Mouse (Mus musculus) MEL (cell line): ENCODE results near the gene Cnn2. TPM values are rescaled to one million over a fixed set of nuclear protein-coding genes. Genes with fewer than 3 reads are reported as not detected.

Experiments
- DNase-seq: peaks from one replicate; pipeline ENCODE4 v3.0.0; 2011; ENCODE audit warnings: low read depth, low spot score
- H3K27ac ChIP-seq: 2 replicates; pipeline ENCODE4 v1.5.1; 2012; ENCODE audit warnings: low read depth, mild to moderate bottlenecking, control low read depth, low read length, moderate library complexity; ENCODE audit not compliant: control insufficient read depth
- H3K27me3 ChIP-seq, 2 experiments: fragments of 150-350 bp in 1 of 2; sonication (generic) in 1 of 2; 2 replicates each; pipeline ENCODE4 v1.6.1; 2012; ENCODE audit warnings: low read length in 2 of 2, mild to moderate bottlenecking in 2 of 2, improper control_type of control experiment in 1 of 2, moderate library complexity in 1 of 2; ENCODE audit not compliant: insufficient read depth in 2 of 2, control insufficient read depth in 1 of 2
- H3K36me3 ChIP-seq, 2 experiments: 2 replicates each; pipeline ENCODE4 v1.6.1; 2012 to 2014; ENCODE audit warnings: low read length in 2 of 2, improper control_type of control experiment in 1 of 2, inconsistent platforms in 1 of 2, mild to moderate bottlenecking in 1 of 2; ENCODE audit not compliant: insufficient read depth in 2 of 2, control insufficient read depth in 1 of 2
- H3K4me1 ChIP-seq, 2 experiments: fragments of 150-350 bp in 1 of 2; sonication (generic) in 1 of 2; 2 replicates each; pipeline ENCODE4 v1.6.1; 2012; ENCODE audit warnings: low read length in 2 of 2, improper control_type of control experiment in 1 of 2, mild to moderate bottlenecking in 1 of 2; ENCODE audit not compliant: insufficient read depth in 2 of 2, control insufficient read depth in 1 of 2
- H3K4me3 ChIP-seq, 2 experiments: fragments of 150-350 bp in 1 of 2; sonication (generic) in 1 of 2; 2 replicates each; pipeline ENCODE4 v1.5.1; 2012; ENCODE audit warnings: low read depth in 2 of 2, low read length in 2 of 2, mild to moderate bottlenecking in 2 of 2, moderate library complexity in 2 of 2, control low read depth in 1 of 2, improper control_type of control experiment in 1 of 2; ENCODE audit not compliant: control insufficient read depth in 1 of 2, insufficient read depth in 1 of 2
- H3K79me2 ChIP-seq: 2 replicates; pipeline ENCODE4 v1.6.1; 2012; ENCODE audit warnings: mild to moderate bottlenecking, low read length, moderate library complexity; ENCODE audit not compliant: control insufficient read depth, poor library complexity, insufficient read depth
- H3K9ac ChIP-seq: 2 replicates; pipeline ENCODE4 v1.6.1; 2012; ENCODE audit warnings: low read depth, mild to moderate bottlenecking, control low read depth, low read length, moderate library complexity; ENCODE audit not compliant: control insufficient read depth, poor library complexity, severe bottlenecking
- H3K9me3 ChIP-seq: fragments of 150-350 bp; sonication (generic); replicated peaks from 2 replicates; pipeline ENCODE4 v1.6.1; 2012; ENCODE audit warnings: mild to moderate bottlenecking, low read length, improper control_type of control experiment, moderate library complexity; ENCODE audit not compliant: insufficient read depth
- BHLHE40 ChIP-seq: IDR thresholded peaks from 2 replicates; pipeline ENCODE4 v1.6.1; 2012; ENCODE audit warnings: low read depth, mild to moderate bottlenecking, inconsistent platforms, low read length, improper control_type of control experiment, borderline replicate concordance
- CHD2 ChIP-seq: IDR thresholded peaks from 2 replicates; pipeline ENCODE4 v1.6.1; 2011; ENCODE audit warnings: low read length, improper control_type of control experiment
- ELF1 ChIP-seq: IDR thresholded peaks from 2 replicates; pipeline ENCODE4 v1.6.1; 2014; ENCODE audit warnings: low read depth, mild to moderate bottlenecking, inconsistent platforms, low read length, improper control_type of control experiment, moderate library complexity
- ETS1 ChIP-seq: IDR thresholded peaks from 2 replicates; pipeline ENCODE4 v1.6.1; 2012; ENCODE audit warnings: low read depth, mild to moderate bottlenecking, inconsistent platforms, low read length, improper control_type of control experiment, moderate library complexity
- MAFK ChIP-seq: IDR thresholded peaks from 2 replicates; pipeline ENCODE4 v1.6.1; 2011; ENCODE audit warnings: low read depth, mild to moderate bottlenecking, low read length, improper control_type of control experiment, borderline replicate concordance
- MAX ChIP-seq: IDR thresholded peaks from 2 replicates; pipeline ENCODE4 v1.6.1; 2011; ENCODE audit warnings: low read length, improper control_type of control experiment
- MEF2A ChIP-seq: IDR thresholded peaks from 2 replicates; pipeline ENCODE4 v1.6.1; 2014; ENCODE audit warnings: low read depth, mild to moderate bottlenecking, inconsistent platforms, low read length, improper control_type of control experiment; ENCODE audit not compliant: poor library complexity, insufficient replicate concordance, severe bottlenecking; ENCODE audit errors: extremely low read depth
- MXI1 ChIP-seq: IDR thresholded peaks from 2 replicates; pipeline ENCODE4 v1.6.1; 2011; ENCODE audit warnings: mild to moderate bottlenecking, low read depth, low read length, improper control_type of control experiment
- NELFE ChIP-seq: IDR thresholded peaks from 2 replicates; pipeline ENCODE4 v1.6.1; 2011; ENCODE audit warnings: low read depth, low read length, improper control_type of control experiment
- POLR2AphosphoS5 ChIP-seq: IDR thresholded peaks from 2 replicates; pipeline ENCODE4 v1.6.1; 2012; ENCODE audit warnings: low read depth, borderline replicate concordance, mild to moderate bottlenecking, inconsistent platforms, low read length, moderate library complexity, mixed read lengths
- RCOR1 ChIP-seq: IDR thresholded peaks from 2 replicates; pipeline ENCODE4 v1.6.1; 2012; ENCODE audit warnings: low read depth, mild to moderate bottlenecking, inconsistent platforms, low read length, improper control_type of control experiment
- SIN3A ChIP-seq: IDR thresholded peaks from 2 replicates; pipeline ENCODE4 v1.6.1; 2012; ENCODE audit warnings: low read length, improper control_type of control experiment, inconsistent platforms
- SMC3 ChIP-seq: IDR thresholded peaks from 2 replicates; pipeline ENCODE4 v1.6.1; 2011; ENCODE audit warnings: low read depth, low read length, improper control_type of control experiment
- USF1 ChIP-seq: IDR thresholded peaks from 2 replicates; pipeline ENCODE4 v1.6.1; 2014; ENCODE audit warnings: low read depth, mild to moderate bottlenecking, inconsistent platforms, low read length, improper control_type of control experiment, moderate library complexity
- USF2 ChIP-seq, 2 experiments: IDR thresholded peaks; 2 replicates each; pipeline ENCODE4 v1.6.1; 2011 to 2012; ENCODE audit warnings: improper control_type of control experiment in 2 of 2, low read length in 2 of 2, borderline replicate concordance in 1 of 2, inconsistent platforms in 1 of 2, low read depth in 1 of 2, mild to moderate bottlenecking in 1 of 2; ENCODE audit not compliant: insufficient read depth in 1 of 2
- ZC3H11A ChIP-seq: IDR thresholded peaks from 2 replicates; pipeline ENCODE4 v1.6.1; 2012; ENCODE audit warnings: low read depth, mild to moderate bottlenecking, inconsistent platforms, low read length, improper control_type of control experiment
- polyA plus RNA-seq, 2 experiments: library from polyadenylated mRNA; stranded (reverse) in 1 of 2; unstranded in 1 of 2; fragments of >175 nt in 1 of 2; fragments of >200 nt in 1 of 2; gene quantifications; 2 replicates each; pipeline versions ENCODE4 v1.2.1 to v1.2.4; 2012; ENCODE audit warnings: low replicate concordance in 2 of 2, low read depth in 1 of 2; ENCODE audit not compliant: insufficient read length in 2 of 2, insufficient read depth in 1 of 2, missing spikeins in 1 of 2
- total RNA-seq: library from RNA; depleted of rRNA; stranded (reverse); fragments of 300-350 nt; gene quantifications from 2 replicates; pipeline ENCODE4 v1.2.3, GENCODE M21; 2012

Cnn2 gene
- total and polyA plus RNA-seq, 3 experiments: 8.7 to 25.3 TPM; not detected in 1

- Histone ChIP-seq H3K4me3 (no peak overlapping the region), H3K4me1 (peaks cover 7 to 40% of the 10 kb centered on the region in 2 experiments; a peak in 3 of 4 replicates), H3K9me3 (no peaks in the 10 kb centered on the region), H3K9ac (no peak overlapping the region), H3K36me3 (peaks cover 0 to 29% of the 10 kb centered on the region in 2 experiments; a peak in 3 of 4 replicates), H3K27me3 (no peaks in the 10 kb centered on the region), H3K27ac (no peak overlapping the region), H3K79me2 (peaks cover 19% of the 10 kb centered on the region)
- DNase-seq: no peak
- TF ChIP-seq SMC3 (no peak), MAFK (no peak), ZC3H11A (no peak), MEF2A (no peak), USF2 (IDR thresholded peaks at IDR 0.05; ENCODE audit: borderline replicate concordance in 1 of 2, insufficient read depth in 1 of 2, low read depth in 1 of 2, low read length in 2 of 2) (no peak), MAX (no peak), MXI1 (no peak), USF1 (no peak), SIN3A (no peak), NELFE (no peak), ELF1 (no peak)
Observed at GRCm38 (mm10) chr10:80035148-80035547, 46.8 kb downstream of the Cnn2 start.

- no peaks in the 10 kb centered on the region for H3K9me3 ChIP-seq
- no peak overlapping the region for H3K27ac ChIP-seq
- DNase-seq: no peak
- no peak overlapping the region for H3K4me3 ChIP-seq
- TF ChIP-seq RCOR1: no peak
- H3K79me2 ChIP-seq: peaks cover 19% of the 10 kb centered on the region
- H3K36me3 ChIP-seq: peaks cover 0 to 30% of the 10 kb centered on the region in 2 experiments; a peak in 3 of 4 replicates
- no peaks in the 10 kb centered on the region for H3K27me3 ChIP-seq
- no peak overlapping the region for H3K9ac ChIP-seq
- H3K4me1 ChIP-seq: peaks cover 7 to 40% of the 10 kb centered on the region in 2 experiments; a peak in 3 of 4 replicates
Observed at GRCm38 (mm10) chr10:80035686-80036085, 47.3 kb downstream of the Cnn2 start.

- Histone ChIP-seq H3K79me2 (peaks cover 19% of the 10 kb centered on the region), H3K36me3 (peaks cover 0 to 30% of the 10 kb centered on the region in 2 experiments; a peak in 3 of 4 replicates), H3K4me3 (no peak overlapping the region), H3K4me1 (peaks cover 7 to 39% of the 10 kb centered on the region in 2 experiments; a peak in 3 of 4 replicates), H3K9ac (no peak overlapping the region), H3K27ac (no peak overlapping the region), H3K9me3 (no peaks in the 10 kb centered on the region), H3K27me3 (no peaks in the 10 kb centered on the region)
- TF ChIP-seq SMC3: no peak
- no peak for TF ChIP-seq POLR2AphosphoS5
- no peak for TF ChIP-seq ETS1
- no peak for TF ChIP-seq BHLHE40
- no peak for TF ChIP-seq MXI1
- no peak for TF ChIP-seq CHD2
- no peak for DNase-seq
Observed at GRCm38 (mm10) chr10:80036832-80037231, 48.4 kb downstream of the Cnn2 start.
